Mouse (Mus musculus): ENCODE data around the gene Actr2. TPM values are rescaled to one million over a fixed set of nuclear protein-coding genes. Genes with fewer than 3 reads are reported as not detected.
A peak's percentile ranks its signal among the peaks of the same experiment; 100 is the strongest.
"Not testable (repeated sequence)": the region's sequence is repeated elsewhere in the genome, so short reads cannot be mapped to it uniquely, and the experiment has no call there.

Gene Actr2
- polyA plus RNA-seq, 1 experiment, result 11.3 TPM

DNA sequence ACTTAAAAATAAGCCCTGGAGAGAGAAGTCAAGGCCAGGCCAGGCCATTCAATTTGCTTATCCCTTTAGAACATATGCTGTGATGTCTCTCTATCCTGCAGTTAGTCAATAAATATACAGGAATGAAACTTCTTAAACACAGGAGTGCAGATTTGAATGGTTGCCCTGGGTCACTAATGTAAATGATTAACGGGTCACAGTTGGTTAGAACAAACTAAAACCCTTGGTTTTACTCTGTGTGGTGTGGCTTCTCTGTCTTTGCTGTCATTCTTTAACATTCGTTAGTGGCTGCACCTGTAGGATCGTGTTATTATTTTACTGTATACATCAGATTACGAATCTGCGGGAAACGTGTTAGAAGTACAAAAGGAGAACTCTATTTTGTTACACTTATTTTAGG, 23.6 kb upstream of the Actr2 start:
- Histone ChIP-seq H3K36me3 (ENCODE audit: control insufficient read depth, insufficient read depth, low read length) (no peaks in the 10 kb centered on the region), H3K27me3 (ENCODE audit: control insufficient read depth, insufficient read depth, low read length) (no peaks in the 10 kb centered on the region), H3K4me1 (ENCODE audit: control insufficient read depth, insufficient read depth, low read length) (no peaks in the 10 kb centered on the region), H3K4me3 (ENCODE audit: control insufficient read depth, low read depth, low read length) (no peak overlapping the region), H3K27ac (ENCODE audit: control insufficient read depth, insufficient read depth, low read depth, low read length) (no peak overlapping the region)
- TF ChIP-seq POLR2A (IDR thresholded peaks at IDR 0.05; ENCODE audit: control insufficient read depth, low read depth, low read length) (no peak), CTCF (IDR thresholded peaks at IDR 0.05; ENCODE audit: control insufficient read depth, insufficient read depth, insufficient replicate concordance, low read depth, low read length) (no peak)

DNA sequence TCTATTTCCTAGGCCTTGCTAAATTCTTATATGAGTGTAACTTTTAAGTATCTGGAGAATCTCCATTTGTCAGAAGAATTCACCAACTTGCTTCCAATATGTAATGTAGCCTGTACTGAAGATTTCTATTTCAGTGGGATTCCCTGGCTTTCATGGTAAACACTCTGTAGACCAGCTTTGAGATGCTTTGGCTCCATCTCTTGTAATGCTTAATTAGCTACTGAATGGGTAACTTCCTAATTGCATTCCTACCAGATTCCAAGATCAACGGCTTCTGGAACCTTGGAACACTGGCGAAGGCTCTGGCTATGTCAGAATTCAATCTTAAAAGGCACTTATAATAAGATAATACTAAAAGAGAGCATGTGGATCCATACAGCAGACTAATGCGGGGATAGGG, 22.2 kb upstream of the Actr2 start:
- not testable (repeated sequence) for H3K36me3 ChIP-seq (ENCODE audit: control insufficient read depth, insufficient read depth, low read length); H3K4me3 ChIP-seq (ENCODE audit: control insufficient read depth, low read depth, low read length); H3K27ac ChIP-seq (ENCODE audit: control insufficient read depth, insufficient read depth, low read depth, low read length); H3K4me1 ChIP-seq (ENCODE audit: control insufficient read depth, insufficient read depth, low read length); H3K27me3 ChIP-seq (ENCODE audit: control insufficient read depth, insufficient read depth, low read length)

DNA sequence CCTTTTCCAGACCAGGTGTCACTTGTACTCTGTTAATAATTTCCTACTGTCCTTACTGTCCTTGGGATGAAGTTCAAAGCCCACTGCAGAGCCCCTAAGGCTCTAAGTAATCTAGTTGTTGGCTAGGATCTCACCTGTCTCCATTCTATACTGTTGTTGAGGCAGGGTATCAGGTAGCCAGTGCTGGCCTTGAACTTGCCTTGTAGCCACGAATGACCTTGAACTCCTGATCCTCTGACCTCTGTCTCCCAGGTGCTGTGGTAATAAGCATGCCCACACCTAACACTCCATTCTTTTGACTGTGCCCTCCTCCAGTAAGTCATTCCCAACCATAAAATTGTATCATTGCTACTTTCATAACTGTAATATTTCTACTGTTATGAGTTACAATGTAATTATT, 21.0 kb upstream of the Actr2 start:
- TF ChIP-seq CTCF (IDR thresholded peaks at IDR 0.05; ENCODE audit: control insufficient read depth, insufficient read depth, insufficient replicate concordance, low read depth, low read length) (no peak), POLR2A (IDR thresholded peaks at IDR 0.05; ENCODE audit: control insufficient read depth, low read depth, low read length) (no peak)
- H3K27ac ChIP-seq (ENCODE audit: control insufficient read depth, insufficient read depth, low read depth, low read length), result no peak overlapping the region
- H3K4me3 ChIP-seq (ENCODE audit: control insufficient read depth, low read depth, low read length), result no peak overlapping the region
- H3K27me3 ChIP-seq (ENCODE audit: control insufficient read depth, insufficient read depth, low read length), result no peaks in the 10 kb centered on the region
- no peaks in the 10 kb centered on the region for H3K36me3 ChIP-seq (ENCODE audit: control insufficient read depth, insufficient read depth, low read length)
- H3K4me1 ChIP-seq (ENCODE audit: control insufficient read depth, insufficient read depth, low read length), result no peaks in the 10 kb centered on the region

- H3K36me3 ChIP-seq (ENCODE audit: control insufficient read depth, insufficient read depth, low read length), result no peaks in the 10 kb centered on the region
- no peak overlapping the region; the same call in 1 of the 2 replicates for H3K4me3 ChIP-seq (ENCODE audit: control insufficient read depth, low read depth, low read length)
- no peaks in the 10 kb centered on the region for H3K27me3 ChIP-seq (ENCODE audit: control insufficient read depth, insufficient read depth, low read length)
- no peaks in the 10 kb centered on the region for H3K4me1 ChIP-seq (ENCODE audit: control insufficient read depth, insufficient read depth, low read length)
- TF ChIP-seq POLR2A (IDR thresholded peaks at IDR 0.05; ENCODE audit: control insufficient read depth, low read depth, low read length) (no peak), CTCF (IDR thresholded peaks at IDR 0.05; ENCODE audit: control insufficient read depth, insufficient read depth, insufficient replicate concordance, low read depth, low read length) (peak; percentile 22; the same call in 1 of the 2 replicates)
- H3K27ac ChIP-seq (ENCODE audit: control insufficient read depth, insufficient read depth, low read depth, low read length), result no peak overlapping the region
Measured at GRCm38 (mm10) chr11:20132955-20133562, 20.3 kb upstream of the Actr2 start.

GRCm38 (mm10) chr11:20126673-20127516, 14.2 kb upstream of the Actr2 start:
- TF ChIP-seq POLR2A (IDR thresholded peaks at IDR 0.05; ENCODE audit: control insufficient read depth, low read depth, low read length) (no peak), CTCF (IDR thresholded peaks at IDR 0.05; ENCODE audit: control insufficient read depth, insufficient read depth, insufficient replicate concordance, low read depth, low read length) (no peak)
- H3K27ac ChIP-seq (ENCODE audit: control insufficient read depth, insufficient read depth, low read depth, low read length), result no peak overlapping the region
- H3K4me1 ChIP-seq (ENCODE audit: control insufficient read depth, insufficient read depth, low read length), result peaks cover 2% of the 10 kb centered on the region
- no peaks in the 10 kb centered on the region for H3K36me3 ChIP-seq (ENCODE audit: control insufficient read depth, insufficient read depth, low read length)
- H3K27me3 ChIP-seq (ENCODE audit: control insufficient read depth, insufficient read depth, low read length), result no peaks in the 10 kb centered on the region
- H3K4me3 ChIP-seq (ENCODE audit: control insufficient read depth, low read depth, low read length), result no peak overlapping the region

GRCm38 (mm10) chr11:20125423-20125822, 12.7 kb upstream of the Actr2 start:
- Histone ChIP-seq H3K36me3 (ENCODE audit: control insufficient read depth, insufficient read depth, low read length) (no peaks in the 10 kb centered on the region), H3K4me3 (ENCODE audit: control insufficient read depth, low read depth, low read length) (no peak overlapping the region), H3K27ac (ENCODE audit: control insufficient read depth, insufficient read depth, low read depth, low read length) (no peak overlapping the region), H3K27me3 (ENCODE audit: control insufficient read depth, insufficient read depth, low read length) (no peaks in the 10 kb centered on the region), H3K4me1 (ENCODE audit: control insufficient read depth, insufficient read depth, low read length) (peaks cover 2% of the 10 kb centered on the region)
- TF ChIP-seq CTCF (IDR thresholded peaks at IDR 0.05; ENCODE audit: control insufficient read depth, insufficient read depth, insufficient replicate concordance, low read depth, low read length), result no peak
- no peak for TF ChIP-seq POLR2A (IDR thresholded peaks at IDR 0.05; ENCODE audit: control insufficient read depth, low read depth, low read length)

DNA sequence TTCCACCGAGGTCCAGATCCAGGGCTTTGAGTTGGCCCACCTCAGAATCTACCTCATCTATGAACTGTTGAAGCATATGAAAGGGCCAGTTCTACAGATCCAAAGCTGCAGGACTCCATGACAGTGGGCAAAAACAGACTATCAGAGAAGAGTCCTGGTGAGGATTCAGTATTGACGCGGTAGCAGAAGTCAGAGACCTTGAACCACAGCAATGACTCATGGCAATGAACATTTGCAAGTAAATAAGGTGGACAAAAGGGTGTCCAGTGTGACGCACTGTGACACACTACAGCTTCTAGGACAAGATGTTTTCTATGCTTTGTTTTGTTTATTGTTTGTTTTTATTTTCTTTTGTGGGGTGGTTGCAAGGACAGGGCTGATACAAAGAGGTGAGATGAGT, 4.0 kb upstream of the Actr2 start:
- no peak overlapping the region for H3K27ac ChIP-seq (ENCODE audit: control insufficient read depth, insufficient read depth, low read depth, low read length)

More for the DNA sequence above, 4.0 kb upstream of the Actr2 start:
- Histone ChIP-seq H3K4me1 (ENCODE audit: control insufficient read depth, insufficient read depth, low read length) (peaks cover 2% of the 10 kb centered on the region), H3K27me3 (ENCODE audit: control insufficient read depth, insufficient read depth, low read length) (no peaks in the 10 kb centered on the region), H3K4me3 (ENCODE audit: control insufficient read depth, low read depth, low read length) (no peak overlapping the region), H3K36me3 (ENCODE audit: control insufficient read depth, insufficient read depth, low read length) (no peaks in the 10 kb centered on the region)
- TF ChIP-seq POLR2A (IDR thresholded peaks at IDR 0.05; ENCODE audit: control insufficient read depth, low read depth, low read length) (no peak), CTCF (IDR thresholded peaks at IDR 0.05; ENCODE audit: control insufficient read depth, insufficient read depth, insufficient replicate concordance, low read depth, low read length) (no peak)

Data from testis, adult 2 months (tissue).